Mouse (Mus musculus) lung, postnatal 4 days (tissue): Measurements from ENCODE around the gene Nup210.
"Not testable (repeated sequence)": the region's sequence is repeated elsewhere in the genome, so short reads cannot be mapped to it uniquely, and the experiment has no call there.

ENCODE experiments used
- DNase-seq, 2 experiments: peaks; one replicate each; pipeline ENCODE4 v3.0.0; 2021

The Nup210 gene

DNA sequence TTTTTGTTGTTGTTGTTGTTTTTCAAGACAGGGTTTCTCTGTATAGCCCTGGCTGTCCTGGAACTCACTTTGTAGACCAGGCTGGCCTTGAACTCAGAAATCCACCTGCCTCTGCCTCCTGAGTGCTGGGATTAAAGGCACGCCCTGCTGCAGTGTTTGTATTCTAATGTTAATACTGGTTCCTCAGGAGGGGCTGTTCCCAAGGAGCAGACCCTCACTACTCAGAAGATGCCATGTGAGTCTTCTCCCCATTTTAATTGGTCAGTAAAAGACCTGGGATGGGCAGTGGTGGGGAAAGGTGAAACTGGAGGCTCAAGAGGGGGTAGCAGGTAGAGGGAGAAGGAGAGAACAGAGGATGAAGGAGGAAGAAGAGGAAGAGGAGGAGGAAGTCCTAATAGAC is 13.2 kb downstream of the Nup210 start:
- not testable (repeated sequence) for DNase-seq

DNA sequence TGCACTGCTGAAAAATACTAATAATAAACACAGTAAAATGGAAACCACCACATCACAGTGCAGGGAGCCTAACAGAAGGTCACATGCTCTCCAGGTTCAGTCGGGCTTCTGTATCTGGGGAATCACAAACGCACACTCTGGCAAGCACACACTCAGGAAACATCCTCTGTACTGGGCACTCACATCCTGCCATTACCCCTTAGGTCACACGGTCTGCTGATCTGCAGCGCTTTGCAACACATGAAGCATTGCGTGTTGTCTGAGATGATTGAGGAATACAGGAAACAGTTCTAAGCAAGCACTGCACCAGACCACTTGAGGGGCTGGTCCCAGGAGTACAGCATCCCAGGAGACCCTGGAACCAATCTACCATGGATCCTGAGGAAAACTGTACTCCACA is 16.0 kb downstream of the Nup210 start:
- DNase-seq = no peak

DNA sequence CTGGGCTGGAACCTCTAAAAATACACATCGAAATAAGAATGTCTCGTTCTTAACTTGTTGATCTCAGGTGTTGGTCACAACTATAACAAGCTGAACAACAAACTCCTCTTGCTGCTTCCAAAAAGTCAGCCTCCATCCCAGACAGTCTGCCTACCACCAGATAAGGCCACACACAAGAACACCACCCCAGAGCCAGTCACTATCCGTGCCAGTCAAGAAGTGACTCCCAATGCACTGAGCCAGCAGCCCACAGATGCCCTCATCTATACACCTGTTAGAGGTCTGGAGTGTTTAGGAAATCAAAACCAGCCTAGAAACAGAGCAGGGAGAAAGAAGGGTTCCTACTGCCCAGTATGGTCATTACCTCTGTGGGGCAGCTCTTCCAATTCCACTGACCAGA is 18.8 kb downstream of the Nup210 start:
- no peak for DNase-seq

DNA sequence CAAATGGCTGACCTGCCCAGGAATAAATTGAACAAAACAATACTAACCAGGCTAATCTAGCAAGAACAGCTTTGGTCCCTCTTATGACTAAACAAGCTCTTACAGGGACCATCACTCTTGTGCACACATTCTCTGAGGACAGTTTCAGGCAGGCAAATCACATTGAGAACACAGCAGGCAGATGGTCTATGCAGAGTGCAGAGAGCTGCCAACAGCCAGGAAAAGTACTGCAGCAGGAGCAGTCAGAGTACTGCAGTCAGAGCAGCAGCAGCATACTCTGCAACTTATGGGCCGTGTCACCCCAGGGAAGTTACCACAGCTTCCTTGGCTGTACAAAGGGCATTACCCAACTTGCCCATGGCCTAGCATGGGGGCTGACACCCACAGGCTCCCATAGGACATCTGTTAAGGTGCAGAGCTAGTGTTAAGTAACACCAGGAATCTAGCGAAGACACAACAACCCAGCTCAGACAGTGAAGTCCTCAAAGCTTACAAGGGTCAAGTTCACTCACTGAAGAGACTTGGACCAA is 21.5 kb downstream of the Nup210 start:
- DNase-seq = no peak

DNA sequence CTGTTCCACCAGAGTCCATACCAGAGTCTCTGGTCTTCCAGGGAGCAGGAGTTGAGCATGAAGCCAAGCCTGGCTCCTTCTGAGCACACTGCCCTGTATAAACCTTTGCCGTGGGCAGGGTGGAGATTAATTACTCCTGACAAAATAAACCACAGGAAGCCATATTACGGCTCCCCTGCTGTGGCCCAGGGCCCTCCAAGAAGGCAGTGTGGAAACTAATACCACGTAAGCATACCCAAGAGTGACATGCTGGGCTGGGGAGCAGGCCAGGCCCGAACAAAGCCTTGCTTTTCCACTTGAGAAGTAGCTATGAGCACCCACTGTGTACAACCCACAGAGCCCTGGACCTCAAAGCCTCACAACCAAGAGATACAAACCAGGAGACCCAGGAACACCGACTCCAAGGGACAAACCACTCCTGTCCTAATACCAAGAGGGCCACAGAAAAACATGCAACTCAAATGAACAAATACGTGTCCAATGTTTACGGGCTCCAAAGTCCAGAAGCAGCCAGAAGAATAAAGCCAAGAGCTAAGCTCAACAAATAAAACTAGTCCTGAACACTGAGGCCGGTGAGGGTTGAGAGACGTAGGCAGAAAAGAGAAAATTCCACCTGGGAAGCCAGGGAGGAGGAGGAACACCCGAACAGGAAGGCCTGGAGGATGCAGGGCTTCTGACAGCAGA is 24.3 kb downstream of the Nup210 start:
- no peak for DNase-seq

DNA sequence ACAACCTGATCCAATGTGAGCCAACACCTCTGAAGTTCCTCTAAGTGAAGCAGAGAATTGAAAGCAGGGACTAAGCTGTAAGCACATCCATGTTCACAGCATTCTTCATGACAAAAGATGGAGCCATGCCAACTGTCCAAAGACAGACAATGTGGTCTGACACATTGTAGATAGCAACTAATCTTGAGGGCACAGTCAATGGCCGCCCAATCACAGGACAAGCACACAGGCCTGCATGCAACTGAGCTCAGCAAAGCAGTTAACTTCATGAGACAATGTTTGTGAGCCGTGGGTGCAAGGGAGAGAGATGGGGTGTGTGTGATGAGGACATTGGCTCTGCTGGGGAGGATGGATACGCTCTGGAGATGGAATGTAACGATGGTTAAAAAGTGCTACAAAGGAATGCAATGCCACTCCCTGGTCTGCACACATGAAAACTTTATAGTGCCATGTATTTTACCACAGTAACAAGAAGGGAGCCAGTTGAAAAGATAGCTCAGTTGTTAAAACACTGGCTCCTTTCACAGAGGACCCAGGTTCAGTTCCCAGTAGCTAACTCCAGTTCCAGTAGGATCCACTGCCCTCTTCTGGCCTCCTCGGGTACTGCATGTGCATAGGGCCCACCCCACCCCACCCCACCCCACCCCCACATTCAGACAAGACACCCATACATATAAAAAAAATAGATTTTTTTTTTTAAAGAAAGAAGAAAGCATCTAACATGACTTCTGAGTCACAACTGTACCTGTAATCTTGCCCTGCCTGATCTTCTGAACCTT is 31.3 kb downstream of the Nup210 start:
- DNase-seq = peak in 1 of 2 experiments; percentile 20

DNA sequence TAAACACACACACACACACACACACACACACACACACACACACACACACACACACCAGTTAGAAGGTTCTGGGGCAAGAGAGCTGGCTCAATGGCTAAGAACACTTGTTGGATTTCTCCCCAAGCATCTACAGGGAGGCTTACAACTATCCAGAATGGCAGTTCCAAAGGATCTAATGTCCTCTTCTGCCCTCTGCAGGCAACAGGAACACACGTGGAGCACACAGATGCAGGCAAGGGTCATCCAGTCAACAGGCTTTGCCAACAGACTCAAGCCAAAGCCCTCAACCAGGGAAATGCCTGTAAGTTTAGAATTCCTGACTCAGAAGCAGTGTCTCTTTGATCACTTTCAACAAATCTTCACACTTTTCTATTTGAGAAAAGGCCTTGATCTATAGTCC is 36.6 kb downstream of the Nup210 start:
- no peak for DNase-seq

DNA sequence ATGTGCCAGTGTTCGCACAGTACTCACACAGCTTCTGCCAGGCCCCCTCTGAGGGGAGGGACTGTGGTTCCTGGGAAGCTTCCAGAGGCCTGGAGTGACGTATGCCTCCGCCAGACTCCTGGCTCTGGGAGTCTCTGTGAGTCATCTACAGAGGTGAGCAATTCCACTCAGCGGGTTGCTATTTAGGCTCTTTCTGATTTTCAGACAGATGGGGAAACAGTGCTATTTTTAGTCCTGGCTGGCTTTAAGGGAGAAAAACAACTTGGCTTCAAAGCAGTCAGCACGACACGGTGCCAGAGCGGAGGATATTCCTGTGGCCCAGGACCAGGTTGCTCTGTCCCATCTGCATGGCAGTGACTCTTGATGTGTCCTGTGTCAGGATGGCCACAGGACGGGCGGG is 40.4 kb downstream of the Nup210 start:
- peak; percentile 17 to 44 for DNase-seq

DNA sequence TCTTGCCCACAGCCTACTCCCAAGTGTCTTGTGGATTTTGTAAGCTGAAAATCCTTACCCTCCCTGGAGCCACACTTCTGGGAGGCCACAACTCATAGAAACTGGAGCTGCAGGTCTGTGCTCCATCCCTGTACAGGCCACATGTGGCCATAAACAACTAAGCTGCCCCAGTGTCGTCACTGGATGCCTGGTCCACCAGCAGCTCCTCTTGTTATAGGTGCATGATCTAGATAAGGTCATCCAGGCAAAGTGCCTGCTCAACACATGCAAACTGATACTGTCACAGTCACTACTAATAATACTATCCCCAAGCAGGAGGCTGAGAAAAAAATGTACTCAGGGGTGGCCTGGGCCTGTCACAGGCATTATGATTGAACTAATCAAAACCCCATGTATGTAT is 48.1 kb downstream of the Nup210 start:
- DNase-seq = no peak

DNA sequence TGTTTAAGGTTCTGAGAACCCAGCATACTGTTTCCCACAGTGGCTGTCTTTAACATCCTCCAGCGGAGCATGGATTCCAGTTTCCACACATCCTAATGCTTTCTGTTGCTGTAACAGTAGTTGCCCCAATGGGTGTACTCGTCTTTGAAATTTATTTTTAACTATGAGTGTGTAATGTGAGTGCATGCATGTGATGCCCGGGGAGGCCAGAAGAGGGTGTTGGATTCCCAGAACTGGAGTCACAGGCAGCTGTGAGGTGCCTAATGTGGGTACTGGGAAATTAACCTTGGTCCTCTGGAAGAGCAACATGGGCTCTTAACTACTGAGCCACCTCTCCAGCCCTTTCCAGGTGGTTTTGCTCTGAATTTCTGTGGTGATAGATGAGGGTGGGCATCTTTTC is 49.6 kb downstream of the Nup210 start:
- no peak for DNase-seq

DNA sequence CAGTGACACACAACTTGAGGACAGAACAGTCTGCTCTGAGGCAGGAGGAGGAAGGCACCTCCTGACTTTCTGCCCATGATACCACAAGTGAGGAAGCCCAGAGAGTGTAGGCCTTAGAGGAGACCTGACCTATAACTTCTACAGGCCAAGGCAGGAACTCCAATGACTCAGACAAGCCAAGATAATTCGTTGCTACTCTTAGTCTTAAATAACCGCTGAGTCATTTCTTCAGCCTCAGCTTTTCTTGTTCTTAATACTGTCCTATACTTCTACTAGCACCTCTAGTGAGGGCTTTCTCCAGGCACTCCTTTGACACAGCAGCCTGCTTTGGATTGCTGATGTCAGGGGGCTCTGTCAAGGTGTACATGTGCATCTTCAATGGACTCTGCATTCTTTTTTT is 55.3 kb downstream of the Nup210 start:
- no peak for DNase-seq

DNA sequence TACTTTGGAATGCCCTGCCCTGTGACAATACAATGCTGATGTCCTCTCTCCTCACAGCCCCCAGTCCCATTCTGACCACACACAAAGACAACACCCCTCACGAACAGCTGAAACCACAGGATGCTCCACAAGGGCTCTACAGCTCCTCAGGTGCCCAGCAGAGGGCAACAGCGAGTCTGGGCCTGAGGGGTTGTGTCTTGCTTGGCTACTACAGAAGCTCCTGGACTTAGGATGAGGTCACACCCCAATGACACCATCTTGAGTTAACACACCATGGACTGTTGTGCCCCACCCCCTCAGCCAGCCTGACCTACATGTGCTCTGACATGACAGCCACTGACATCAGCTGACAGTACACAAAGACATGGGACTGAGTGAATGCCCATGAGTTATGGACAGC is 56.9 kb downstream of the Nup210 start:
- peak; percentile 37 to 57 for DNase-seq

DNA sequence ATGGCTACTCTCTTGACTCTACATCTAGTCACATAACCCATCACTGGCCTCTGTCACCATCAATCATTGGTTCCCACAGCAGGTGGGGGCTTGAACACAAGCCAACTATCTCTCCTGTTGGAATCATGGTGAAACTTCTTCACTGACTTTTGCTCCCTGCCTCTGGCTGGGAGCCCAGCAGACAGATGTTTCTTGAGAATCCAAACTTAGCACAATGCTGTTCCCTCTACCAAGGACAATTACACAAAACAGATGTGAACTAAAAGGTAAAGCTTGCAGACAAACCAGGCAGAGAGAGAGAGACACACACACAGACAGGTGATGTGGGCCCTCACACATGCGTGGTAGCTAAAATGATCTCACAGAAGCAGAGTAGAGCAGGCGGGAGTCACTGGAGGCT is 58.6 kb downstream of the Nup210 start:
- DNase-seq = no peak

DNA sequence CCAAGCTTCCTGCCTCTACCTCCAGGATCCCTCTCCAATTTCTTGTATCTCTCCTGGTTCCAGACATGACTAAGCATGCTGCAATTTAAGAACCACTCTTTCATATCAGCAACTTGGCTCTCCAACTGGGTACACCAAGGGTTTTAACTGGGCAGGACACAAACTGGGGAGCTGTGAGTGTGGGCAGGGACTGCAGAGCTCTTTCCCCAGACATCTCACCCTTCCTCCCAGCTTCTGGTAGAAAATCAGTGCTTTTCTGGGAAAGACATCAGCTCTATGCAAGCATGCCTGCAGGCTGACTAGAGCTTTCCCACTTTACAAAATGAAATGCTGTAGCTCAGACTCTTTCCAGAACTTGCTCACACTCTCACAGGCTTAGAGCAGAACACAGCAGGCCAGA is 60.3 kb downstream of the Nup210 start:
- DNase-seq = no peak

DNA sequence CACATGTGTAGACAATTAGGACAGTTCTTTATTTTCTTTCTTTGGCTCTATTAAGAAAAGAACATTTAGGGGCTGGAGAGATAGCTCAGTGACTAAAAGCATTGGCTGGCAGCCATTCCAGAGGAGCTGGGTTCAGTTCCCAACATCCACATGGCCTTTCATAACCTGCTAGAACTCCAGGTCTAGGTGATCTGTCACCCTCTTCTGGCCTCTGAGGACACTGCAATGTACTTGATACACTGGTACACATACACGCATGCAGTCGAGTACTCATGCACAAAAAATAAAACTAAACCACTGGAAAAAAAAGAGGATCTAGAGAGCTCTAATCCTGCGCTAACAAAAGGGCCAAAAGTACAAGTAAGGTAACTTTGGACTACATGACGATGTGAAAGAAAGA is 64.1 kb downstream of the Nup210 start:
- no peak for DNase-seq

DNA sequence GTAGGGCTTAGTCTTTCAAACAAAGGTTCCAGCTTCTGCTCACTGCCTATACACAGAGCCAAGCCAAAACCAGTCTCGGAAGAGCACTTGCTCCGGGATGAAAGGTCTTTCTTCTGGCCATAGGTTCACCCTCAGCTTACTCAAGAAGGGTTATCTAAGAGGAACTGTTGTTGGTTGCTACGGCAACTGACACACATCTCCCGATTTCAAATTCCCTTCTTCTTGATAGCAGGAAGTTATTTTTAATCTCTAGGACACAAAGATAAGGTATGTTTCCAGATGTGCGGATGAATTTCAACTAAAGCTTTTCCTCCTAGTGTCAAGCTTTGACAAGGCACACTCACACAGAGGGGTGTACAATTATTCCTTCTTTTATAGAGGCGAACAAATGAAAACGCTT is 68.6 kb downstream of the Nup210 start:
- no peak for DNase-seq

DNA sequence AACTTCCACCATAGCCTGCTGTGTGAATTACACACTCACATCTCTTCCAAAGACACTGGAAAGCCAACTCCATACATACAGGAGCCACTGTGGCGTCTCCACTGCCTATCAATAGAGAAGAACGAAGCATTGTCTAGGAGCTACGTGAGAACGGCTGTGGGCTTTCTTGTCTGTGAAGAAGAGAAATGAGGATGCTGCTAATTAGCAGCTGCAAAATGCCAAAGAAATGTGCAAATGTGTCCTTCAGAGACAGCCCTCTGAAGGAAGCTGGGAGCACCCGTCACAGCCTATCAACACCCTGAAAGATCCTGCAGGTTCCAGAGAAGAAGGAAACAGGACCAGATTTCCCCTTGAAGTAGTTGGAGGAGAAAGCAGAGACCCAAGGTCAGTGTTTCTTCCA is 69.2 kb downstream of the Nup210 start:
- no peak for DNase-seq

DNA sequence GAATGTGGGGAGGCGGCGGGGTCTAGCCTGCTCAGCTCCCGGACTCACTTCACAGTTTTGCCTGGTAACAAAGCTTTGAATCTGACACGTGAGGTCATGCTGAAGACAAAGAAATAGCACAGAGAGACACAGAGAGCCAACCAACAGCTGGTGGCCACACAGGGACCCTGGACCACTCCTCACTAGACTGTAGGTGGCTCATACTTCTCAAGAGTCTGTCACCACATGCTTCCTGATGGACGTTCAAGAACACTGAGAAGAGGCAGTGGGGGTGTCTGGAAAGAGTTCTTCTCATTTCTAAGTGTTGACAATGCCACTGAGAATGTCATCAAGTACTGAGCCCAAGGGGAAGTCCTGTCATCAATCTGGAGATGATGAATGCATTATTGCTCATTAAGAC is 70.4 kb downstream of the Nup210 start:
- no peak for DNase-seq

DNA sequence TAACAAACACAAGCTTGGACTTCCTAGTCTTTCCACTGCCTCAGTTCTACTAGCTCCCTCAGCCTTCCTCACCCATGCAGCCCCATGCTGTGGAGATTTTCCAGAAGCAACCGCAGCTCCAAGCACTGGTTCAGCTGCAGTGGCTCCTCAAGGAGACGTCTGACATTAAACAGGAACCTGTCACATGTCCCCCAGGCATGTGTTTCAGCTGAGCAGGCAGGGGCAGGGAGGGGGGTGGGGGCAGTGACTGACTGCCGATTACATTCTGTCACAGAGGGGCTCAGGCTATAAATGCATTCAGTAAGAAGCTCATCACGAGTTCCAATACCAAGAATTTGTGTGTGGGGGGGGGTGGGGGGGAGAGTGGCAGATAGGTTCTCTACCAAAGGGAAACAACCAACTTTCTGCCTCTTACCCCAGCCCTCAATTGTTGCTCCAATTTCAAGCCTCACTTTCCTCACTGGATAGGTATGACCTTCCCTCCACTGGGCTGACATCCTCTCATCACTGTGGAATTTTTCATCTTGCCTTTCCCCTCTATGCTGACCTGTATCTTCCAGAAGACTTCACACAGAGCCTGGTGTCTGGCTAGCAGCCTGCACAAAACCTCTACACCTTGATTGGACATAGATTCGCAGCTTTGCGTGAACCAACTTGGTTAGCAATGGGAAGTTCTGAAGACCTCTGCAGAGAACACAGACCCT is 71.8 kb downstream of the Nup210 start:
- DNase-seq = no peak

DNA sequence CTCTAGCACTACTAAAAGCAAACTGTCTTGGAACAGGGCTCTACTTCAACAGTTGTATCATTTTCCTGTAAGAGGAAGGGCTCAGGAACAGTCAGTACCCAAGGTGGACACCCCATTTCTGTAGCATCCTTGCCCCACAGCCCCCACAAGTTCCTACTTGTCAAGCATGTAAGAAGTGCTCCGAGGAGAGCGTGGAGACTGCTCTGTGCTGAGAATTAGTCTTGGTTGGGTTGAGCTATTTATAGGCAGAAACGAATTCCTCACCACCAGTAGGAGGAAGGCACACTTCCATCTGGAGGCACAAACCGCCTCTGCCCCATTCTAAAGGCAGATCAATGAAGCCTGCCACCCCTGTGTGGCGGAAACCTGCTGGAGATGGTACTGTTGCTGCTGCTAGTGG is 75.3 kb downstream of the Nup210 start:
- no peak for DNase-seq

DNA sequence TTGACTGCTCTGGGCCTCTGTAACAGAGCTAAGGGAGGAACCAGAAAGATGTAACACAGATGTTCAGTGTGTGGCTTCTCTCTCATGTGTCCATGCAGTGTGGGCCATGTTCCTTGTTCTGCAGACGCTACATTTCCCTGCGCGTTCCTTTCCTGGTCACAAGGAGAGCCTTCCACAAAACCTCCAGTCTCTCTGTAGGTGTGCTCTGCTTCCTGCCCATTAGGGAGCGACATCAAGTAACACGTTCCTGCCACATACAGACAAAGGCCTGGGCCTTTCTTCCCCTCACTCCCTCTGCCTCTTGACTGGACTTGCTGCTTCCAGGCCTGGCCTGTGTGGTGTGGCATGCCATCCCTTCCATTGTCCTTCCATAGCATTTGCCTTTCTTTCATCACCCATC is 88.4 kb downstream of the Nup210 start:
- no peak for DNase-seq

DNA sequence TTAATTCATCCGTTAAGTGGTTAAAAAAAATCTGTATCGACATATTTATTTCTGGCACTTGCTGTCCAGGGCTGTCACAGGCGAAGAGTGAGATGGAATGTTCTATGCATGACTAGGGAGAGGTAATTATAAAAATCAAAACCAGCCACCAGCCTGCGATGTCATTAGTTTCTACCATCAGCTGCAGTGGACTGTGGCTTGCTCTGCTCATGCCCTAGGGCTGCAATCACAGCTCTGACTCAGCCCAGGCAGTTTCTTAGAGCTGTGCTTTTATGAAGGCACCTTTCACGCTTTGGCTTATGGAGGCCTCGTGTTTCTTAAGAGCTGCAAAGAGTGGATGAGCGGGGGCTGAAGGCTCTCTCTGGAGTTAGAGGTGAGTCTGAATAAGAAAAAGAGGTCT is 95.8 kb downstream of the Nup210 start:
- no peak for DNase-seq

DNA sequence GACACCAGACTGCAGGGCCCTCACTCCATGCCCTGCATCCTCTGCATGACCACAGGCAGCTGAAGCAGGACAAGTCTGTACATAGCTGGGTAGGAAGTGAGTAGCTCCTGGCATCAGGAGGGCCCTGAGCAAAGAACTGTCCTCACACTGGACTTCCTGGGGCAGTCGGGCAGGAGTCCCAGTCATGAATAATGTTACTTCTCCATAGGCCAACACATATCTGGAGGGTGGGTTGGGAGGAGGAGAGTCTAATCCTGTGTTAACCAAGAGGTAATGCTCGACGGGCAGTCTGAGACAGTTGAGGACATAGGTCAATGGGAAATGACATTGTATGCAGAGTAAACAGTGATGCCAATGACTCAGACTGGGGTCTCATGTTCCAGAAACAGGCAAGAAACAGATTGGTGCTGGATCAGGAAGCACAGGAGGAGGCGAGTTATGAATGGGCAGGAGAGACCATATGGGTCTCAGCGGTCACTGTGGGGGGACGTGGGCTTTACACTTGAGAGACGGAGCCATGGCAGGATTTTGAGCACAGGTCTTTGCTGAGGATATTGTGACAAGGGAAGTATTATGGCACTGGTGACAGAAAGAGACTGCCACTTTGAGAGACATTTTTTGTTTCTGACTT is 99.9 kb downstream of the Nup210 start:
- DNase-seq = no peak
